20 mouse cellular contexts compared by ENCODE assay signal in genomic region chr1:62465536-62465935, GRCm38 (mm10).
A peak's percentile ranks its signal among the peaks of the same experiment; 100 is the strongest.
DNase-seq lines count a peak whose midpoint lies in the region; ATAC-seq and TF ChIP-seq lines count a peak whose summit lies in the region.
"Had no signal": no experiment of that assay in that cellular context is flagged by ENCODE, and none has a peak within 500 bp of the region (broad histone marks: within the 10 kb centered on the region; RNA-seq: fewer than 3 reads in every experiment).

No protein-coding gene starts in this region.

- 42% methylated on average over 8 of the region's 8 CpGs for WGBS in heart, embryonic 13.5 days
- WGBS in lung, embryonic 14.5 days = 34% methylated on average over 8 of the region's 8 CpGs

- 0 out of 2 replicates have a peak overlapping the region, but pooled peaks have one; percentile 0 for H3K9ac ChIP-seq in heart, embryonic 13.5 days
- no peak overlapping the region for H3K9ac ChIP-seq in lung, embryonic 14.5 days
- H3K9ac ChIP-seq: forebrain, embryonic 13.5 days; liver, embryonic 12.5 days had no signal

- H3K36me3 ChIP-seq in heart, embryonic 13.5 days = no peaks in the 10 kb centered on the region
- H3K36me3 ChIP-seq in lung, embryonic 14.5 days (ENCODE audit: insufficient read depth) = no peaks in the 10 kb centered on the region
- H3K36me3 ChIP-seq: limb, embryonic 10.5 days; liver, embryonic 12.5 days had no signal

- no peaks in the 10 kb centered on the region for H3K9me3 ChIP-seq in heart, embryonic 13.5 days
- H3K9me3 ChIP-seq in lung, embryonic 14.5 days (ENCODE audit: low read depth, low read length) = no peaks in the 10 kb centered on the region
- H3K9me3 ChIP-seq: forebrain, embryonic 13.5 days; limb, embryonic 10.5 days; liver, embryonic 12.5 days had no signal

- peak overlapping the region; percentile 16 for H3K4me2 ChIP-seq in heart, embryonic 13.5 days
- H3K4me2 ChIP-seq in lung, embryonic 14.5 days = 0 out of 2 replicates have a peak overlapping the region, but pooled peaks have one; percentile 20
- H3K4me2 ChIP-seq: forebrain, embryonic 13.5 days; liver, embryonic 12.5 days had no signal

- H3K27me3 ChIP-seq in heart, embryonic 13.5 days (replicated peaks) = no peaks in the 10 kb centered on the region
- no peaks in the 10 kb centered on the region for H3K27me3 ChIP-seq in lung, embryonic 14.5 days (ENCODE audit: insufficient read depth, low read length)
- H3K27me3 ChIP-seq: CH12.LX; forebrain, embryonic 13.5 days; liver, embryonic 12.5 days had no signal

- TF ChIP-seq CTCF in lung, embryonic 14.5 days (IDR thresholded peaks at IDR 0.05; ENCODE audit: low read depth) = no peak

- H3K4me3 ChIP-seq in heart, embryonic 13.5 days = no peak overlapping the region
- no peak overlapping the region for H3K4me3 ChIP-seq in lung, embryonic 14.5 days (ENCODE audit: low read depth, low read length)
- H3K4me3 ChIP-seq: erythroblast, embryonic 14.5 days; forebrain, embryonic 13.5 days; left cerebral cortex, adult 2 months; limb, embryonic 10.5 days; liver, embryonic 12.5 days had no signal

- peaks cover 14% of the 10 kb centered on the region for H3K4me1 ChIP-seq in heart, embryonic 13.5 days
- H3K4me1 ChIP-seq in lung, embryonic 14.5 days (ENCODE audit: insufficient read depth) = peaks cover 6% of the 10 kb centered on the region; the same call in 1 of the 2 replicates
- H3K4me1 ChIP-seq: liver, embryonic 12.5 days had no signal

- H3K27ac ChIP-seq in heart, embryonic 13.5 days (replicated peaks) = no peak overlapping the region; the same call in 1 of the 2 replicates
- no peak overlapping the region for H3K27ac ChIP-seq in lung, embryonic 14.5 days (ENCODE audit: low read depth)
- H3K27ac ChIP-seq: forebrain, embryonic 13.5 days; hindbrain, postnatal 0 days; left cerebral cortex, adult 2 months; limb, embryonic 10.5 days; liver, embryonic 12.5 days had no signal

- ATAC-seq in heart, embryonic 13.5 days (ENCODE audit: extremely low read depth, insufficient number of reproducible peaks, low FRiP score, low TSS enrichment) = no peak
- no peak; the same call in 1 of the 2 replicates for ATAC-seq in lung, embryonic 14.5 days (ENCODE audit: insufficient read depth)
- ATAC-seq: forebrain, embryonic 13.5 days; hindbrain, postnatal 0 days; liver, embryonic 12.5 days had no signal

- no peak for DNase-seq in heart, adult 11 months
- DNase-seq in lung, embryonic 14.5 days = peak; percentile 62
- no peak for DNase-seq in lung, postnatal 25 days (ENCODE audit: low spot score)
- peak; percentile 8 to 26 for DNase-seq in lung, postnatal 4 days
- DNase-seq in embryo, embryonic 10.5 days (ENCODE audit: low spot score) = no peak
- no peak for DNase-seq in left cerebral cortex, adult 9 months (ENCODE audit: low spot score in 2 of 2)
- DNase-seq: cerebellum, adult 18-20 months; gastrocnemius, postnatal 14 days; kidney, adult 2 months; kidney, postnatal 25 days; right cerebral cortex, postnatal 4 days; thymus, postnatal 36 days had no signal

Comparison
In these comparisons a context has a peak if more than half of its experiments do, and no peak if none do; other contexts are left out.
1. DNase-seq: peak in lung, embryonic 14.5 days (single experiment) and lung, postnatal 4 days (2 of 2); none in heart, adult 11 months (single experiment), lung, postnatal 25 days (single experiment), embryo, embryonic 10.5 days (single experiment) and left cerebral cortex, adult 9 months (0 of 2).